ENCODE assay signal across 17 mouse cellular contexts in genomic region chr12:92251962-92252361, GRCm38 (mm10).
"Had no signal": no experiment of that assay in that cellular context is flagged by ENCODE, and none has a peak within 500 bp of the region (broad histone marks: within the 10 kb centered on the region; RNA-seq: fewer than 3 reads in every experiment).

No protein-coding gene starts in this region.

- ATAC-seq: liver, postnatal 0 days; lung, postnatal 0 days had no signal

- H3K27ac ChIP-seq: liver, embryonic 13.5 days; liver, embryonic 15.5 days; lung, embryonic 15.5 days; macrophage; neural tube, embryonic 12.5 days had no signal

- H3K27me3 ChIP-seq: liver, embryonic 13.5 days; liver, embryonic 15.5 days; lung, embryonic 15.5 days; megakaryocyte, embryonic 14.5 days; neural tube, embryonic 12.5 days had no signal

- H3K4me2 ChIP-seq: liver, embryonic 11.5 days; liver, embryonic 13.5 days; liver, embryonic 15.5 days; lung, embryonic 15.5 days; neural tube, embryonic 12.5 days had no signal

- H3K36me3 ChIP-seq: liver, embryonic 13.5 days; liver, embryonic 15.5 days; lung, embryonic 15.5 days; neural tube, embryonic 12.5 days had no signal

- H3K4me3 ChIP-seq: liver, embryonic 13.5 days; liver, embryonic 15.5 days; lung, embryonic 15.5 days; megakaryocyte, embryonic 14.5 days; neural tube, embryonic 12.5 days had no signal

- H3K9ac ChIP-seq: liver, embryonic 13.5 days; liver, embryonic 15.5 days; liver, postnatal 0 days; lung, embryonic 15.5 days; neural tube, embryonic 12.5 days had no signal

- H3K9me3 ChIP-seq: liver, embryonic 15.5 days; lung, embryonic 15.5 days; neural tube, embryonic 12.5 days had no signal

- H3K4me1 ChIP-seq: liver, embryonic 13.5 days; liver, embryonic 15.5 days; lung, embryonic 15.5 days; megakaryocyte, embryonic 14.5 days had no signal

- DNase-seq: liver; liver, embryonic 13.5 days; liver, postnatal 0 days; lung, adult 2 months; right cerebral cortex, postnatal 25 days; right cerebral cortex, postnatal 4 days; spleen, adult 18-20 months; thymus, adult 18-20 months; thymus, postnatal 14 days; thymus, postnatal 36 days had no signal
